Mouse (Mus musculus) kidney, adult 2 months (tissue): ENCODE measurements around the gene Hsd17b6. TPM values are rescaled to one million over a fixed set of nuclear protein-coding genes. Genes with fewer than 3 reads are reported as not detected.

Experiments
- DNase-seq: peaks from one replicate; pipeline ENCODE4 v3.0.0; 2021
- H3K27ac ChIP-seq: fragments of 200-500 bp; 2 replicates; pipeline ENCODE4 v1.5.1; 2012; ENCODE audit warnings: low read depth, low read length, control low read depth, inconsistent platforms; ENCODE audit not compliant: insufficient read depth
- H3K27me3 ChIP-seq: fragments of 200-500 bp; replicated peaks from 2 replicates; pipeline ENCODE4 v1.6.1; 2012; ENCODE audit warnings: mild to moderate bottlenecking, moderate library complexity, low read length, inconsistent platforms; ENCODE audit not compliant: control insufficient read depth, insufficient read depth
- H3K36me3 ChIP-seq: fragments of 200-500 bp; 2 replicates; pipeline ENCODE4 v1.6.1; 2012; ENCODE audit warnings: mild to moderate bottlenecking, moderate library complexity, low read length, inconsistent platforms; ENCODE audit not compliant: control insufficient read depth, insufficient read depth
- H3K4me1 ChIP-seq: fragments of 200-500 bp; 2 replicates; pipeline ENCODE4 v1.6.1; 2011; ENCODE audit warnings: low read length; ENCODE audit not compliant: control insufficient read depth, insufficient read depth
- H3K4me3 ChIP-seq: fragments of 200-500 bp; 2 replicates; pipeline ENCODE4 v1.5.1; 2011; ENCODE audit warnings: mild to moderate bottlenecking, low read depth, low read length, control low read depth; ENCODE audit not compliant: insufficient read depth
- CTCF ChIP-seq: fragments of 200-500 bp; conservative IDR thresholded peaks from 2 replicates; pipeline ENCODE4 v1.5.1; 2011; ENCODE audit warnings: low read depth, mild to moderate bottlenecking, control low read depth, low read length, moderate library complexity, mixed read lengths; ENCODE audit not compliant: insufficient read depth, insufficient read length
- POLR2A ChIP-seq: fragments of 200-500 bp; IDR thresholded peaks from one replicate; pipeline ENCODE4 v1.6.1; 2011; ENCODE audit warnings: low read depth, low read length, control low read depth
- WGBS: fragments of 180-500 bp; shearing (Covaris S2); methylation state at CpG from one replicate; pipeline ENCODE4 v1.1.7; 2018; 5-methylcytosine and 5-hydroxymethylcytosine counted together
- polyA plus RNA-seq: library from polyadenylated mRNA; depleted of rRNA; stranded (reverse); fragments of >200 nt; gene quantifications from 2 replicates; pipeline ENCODE4 v1.2.3, GENCODE M21; 2012

Gene Hsd17b6
- polyA plus RNA-seq, 1 experiment = not detected

DNA sequence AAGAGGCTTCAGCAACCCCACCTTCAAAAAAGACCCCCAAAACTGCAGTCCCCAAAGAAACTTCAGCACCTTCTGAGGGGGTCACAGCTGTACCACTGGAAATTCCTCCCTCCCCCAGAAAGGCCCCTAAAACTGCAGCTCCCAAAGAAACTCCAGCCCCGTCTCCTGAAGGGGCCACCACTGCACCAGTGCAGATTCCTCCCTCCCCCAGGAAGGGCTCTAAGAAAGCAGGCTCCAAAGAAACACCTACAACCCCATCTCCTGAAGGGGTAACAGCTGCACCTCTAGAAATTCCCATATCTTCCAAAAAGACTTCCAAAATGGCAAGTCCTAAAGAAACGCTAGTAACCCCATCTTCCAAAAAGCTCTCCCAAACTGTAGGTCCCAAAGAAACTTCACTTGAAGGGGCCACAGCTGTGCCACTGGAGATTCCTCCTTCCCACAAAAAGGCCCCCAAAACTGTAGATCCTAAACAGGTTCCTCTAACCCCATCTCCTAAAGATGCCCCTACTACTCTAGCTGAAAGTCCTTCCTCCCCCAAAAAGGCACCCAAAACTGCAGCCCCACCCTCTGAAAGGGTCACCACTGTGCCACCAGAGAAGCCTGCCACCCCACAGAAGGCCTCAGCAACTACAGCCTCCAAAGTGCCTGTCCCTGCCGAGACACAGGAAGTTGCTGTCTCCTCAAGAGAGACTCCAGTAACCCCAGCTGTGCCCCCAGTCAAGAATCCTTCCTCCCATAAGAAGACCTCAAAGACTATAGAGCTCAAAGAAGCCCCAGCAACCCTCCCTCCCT, 35.8 kb upstream of the Hsd17b6 start:
- Histone ChIP-seq H3K4me1 (peaks cover 10% of the 10 kb centered on the region; the same call in 1 of the 2 replicates), H3K36me3 (peaks cover 8% of the 10 kb centered on the region), H3K27ac (no peak overlapping the region), H3K4me3 (no peak overlapping the region), H3K27me3 (no peaks in the 10 kb centered on the region)
- TF ChIP-seq POLR2A (no peak), CTCF (no peak)
- no peak for DNase-seq
- 60% methylated on average over 3 of the region's 3 CpGs for WGBS

DNA sequence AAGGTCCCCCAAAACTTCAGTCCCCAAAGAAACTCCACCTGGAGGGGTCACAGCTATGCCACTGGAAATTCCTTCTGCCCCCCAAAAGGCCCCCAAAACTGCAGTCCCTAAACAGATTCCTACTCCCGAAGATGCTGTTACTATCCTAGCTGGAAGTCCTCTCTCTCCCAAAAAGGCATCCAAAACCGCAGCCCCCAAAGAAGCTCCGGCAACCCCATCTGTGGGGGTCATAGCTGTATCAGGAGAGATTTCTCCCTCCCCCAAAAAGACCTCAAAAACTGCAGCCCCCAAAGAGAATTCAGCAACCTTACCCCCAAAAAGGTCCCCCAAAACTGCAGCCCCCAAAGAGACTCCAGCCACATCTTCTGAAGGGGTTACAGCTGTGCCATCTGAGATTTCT, 35.1 kb upstream of the Hsd17b6 start:
- Histone ChIP-seq H3K36me3 (peaks cover 6% of the 10 kb centered on the region), H3K4me1 (peaks cover 13% of the 10 kb centered on the region; the same call in 1 of the 2 replicates), H3K27ac (no peak overlapping the region), H3K27me3 (no peaks in the 10 kb centered on the region), H3K4me3 (no peak overlapping the region)
- WGBS = 76% methylated on average over 3 of the region's 3 CpGs
- no peak for TF ChIP-seq POLR2A
- TF ChIP-seq CTCF = no peak
- DNase-seq = no peak

DNA sequence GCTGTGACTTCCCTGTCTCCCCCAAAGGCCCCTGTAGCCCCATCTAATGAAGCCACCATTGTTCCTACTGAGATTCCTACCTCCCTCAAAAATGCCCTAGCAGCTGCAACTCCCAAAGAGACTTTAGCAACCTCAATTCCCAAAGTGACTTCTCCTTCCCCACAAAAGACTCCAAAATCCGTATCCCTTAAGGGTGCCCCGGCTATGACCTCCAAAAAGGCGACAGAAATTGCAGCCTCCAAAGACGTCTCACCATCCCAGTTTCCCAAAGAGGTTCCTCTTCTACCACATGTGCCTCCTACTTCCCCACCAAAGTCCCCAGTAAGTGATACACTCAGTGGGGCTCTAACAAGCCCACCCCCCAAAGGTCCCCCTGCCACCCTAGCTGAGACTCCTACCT, 34.2 kb upstream of the Hsd17b6 start:
- WGBS = 69% methylated on average over 4 of the region's 4 CpGs
- Histone ChIP-seq H3K4me3 (no peak overlapping the region), H3K27ac (no peak overlapping the region), H3K27me3 (no peaks in the 10 kb centered on the region), H3K4me1 (peaks cover 18% of the 10 kb centered on the region; the same call in 1 of the 2 replicates), H3K36me3 (peaks cover 4% of the 10 kb centered on the region)
- no peak for TF ChIP-seq CTCF
- DNase-seq = no peak

DNA sequence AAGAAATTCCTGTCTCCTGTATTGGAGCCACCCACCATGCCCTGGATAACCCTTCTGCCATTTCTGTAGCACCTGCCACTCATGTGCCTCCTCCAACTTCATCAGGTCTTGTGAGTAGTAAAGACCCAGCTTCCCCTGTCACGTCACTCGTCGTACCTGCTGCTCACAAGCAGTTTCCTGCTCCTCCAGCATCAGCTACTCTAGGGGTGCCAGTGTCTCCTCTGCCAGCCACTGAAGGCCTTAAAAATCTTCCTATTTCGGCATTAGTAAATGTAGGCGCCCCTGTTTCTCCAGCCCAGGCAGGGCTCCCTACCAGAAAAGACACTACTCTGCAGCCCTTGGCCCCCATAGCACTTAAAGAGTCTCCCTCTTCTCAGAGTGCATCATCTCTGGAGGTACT, 32.9 kb upstream of the Hsd17b6 start:
- TF ChIP-seq POLR2A = no peak
- TF ChIP-seq CTCF = no peak
- H3K4me3 ChIP-seq = no peak overlapping the region
- peaks cover 18% of the 10 kb centered on the region; the same call in 1 of the 2 replicates for H3K4me1 ChIP-seq
- H3K27ac ChIP-seq = no peak overlapping the region
- DNase-seq = no peak
- no peaks in the 10 kb centered on the region for H3K27me3 ChIP-seq
- WGBS = 79% methylated on average over 5 of the region's 5 CpGs
- peaks cover 2% of the 10 kb centered on the region for H3K36me3 ChIP-seq

DNA sequence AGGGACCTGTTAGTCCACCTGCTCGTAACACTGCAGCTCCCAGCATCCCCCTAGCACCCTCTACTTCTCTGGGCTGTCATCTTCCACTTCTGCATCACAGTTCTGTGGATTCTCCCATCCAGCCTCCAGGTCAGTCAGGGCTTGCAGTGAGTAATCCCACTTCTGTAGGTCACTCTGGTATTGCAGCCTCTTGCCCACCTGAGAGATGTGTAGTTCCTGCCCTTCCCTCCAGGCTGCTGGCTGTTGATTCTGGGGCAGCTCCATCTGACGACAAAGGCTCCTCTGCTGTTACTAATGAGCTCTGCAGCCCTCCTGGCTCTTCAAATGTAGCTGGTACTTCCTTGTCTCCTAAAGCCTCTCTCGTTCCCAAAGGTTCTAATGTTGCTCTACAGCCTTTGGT, 32.4 kb upstream of the Hsd17b6 start:
- 51% methylated on average over 3 of the region's 3 CpGs for WGBS
- Histone ChIP-seq H3K27ac (no peak overlapping the region), H3K4me3 (no peak overlapping the region), H3K4me1 (peaks cover 19% of the 10 kb centered on the region; the same call in 1 of the 2 replicates), H3K36me3 (peaks cover 2% of the 10 kb centered on the region), H3K27me3 (no peaks in the 10 kb centered on the region)
- DNase-seq = no peak
- TF ChIP-seq POLR2A (no peak), CTCF (no peak)

DNA sequence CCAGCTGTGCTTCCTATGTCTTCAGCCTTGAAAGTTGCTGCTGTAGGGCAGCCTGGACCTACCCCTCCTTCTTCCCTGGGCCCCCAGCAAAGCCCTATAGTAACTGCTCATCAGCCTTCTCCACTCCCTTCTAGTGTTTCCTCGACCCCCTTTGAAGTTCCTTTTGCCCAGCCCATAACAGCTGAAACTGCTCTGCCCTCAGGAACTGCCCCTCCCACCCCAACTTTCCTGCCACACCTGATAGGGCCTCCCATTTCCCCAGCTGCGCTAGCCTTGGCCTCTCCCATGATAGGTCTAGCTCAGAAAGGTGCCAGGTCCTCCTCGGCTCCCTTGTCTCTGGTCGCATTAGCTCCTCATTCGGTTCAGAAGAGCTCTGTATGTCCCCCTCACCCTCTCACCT, 31.8 kb upstream of the Hsd17b6 start:
- Histone ChIP-seq H3K27me3 (no peaks in the 10 kb centered on the region), H3K36me3 (peaks cover 2% of the 10 kb centered on the region), H3K4me1 (peaks cover 23% of the 10 kb centered on the region; the same call in 1 of the 2 replicates), H3K4me3 (no peak overlapping the region), H3K27ac (no peak overlapping the region)
- TF ChIP-seq POLR2A (no peak), CTCF (no peak)
- DNase-seq = no peak
- 21% methylated on average over 5 of the region's 5 CpGs for WGBS

DNA sequence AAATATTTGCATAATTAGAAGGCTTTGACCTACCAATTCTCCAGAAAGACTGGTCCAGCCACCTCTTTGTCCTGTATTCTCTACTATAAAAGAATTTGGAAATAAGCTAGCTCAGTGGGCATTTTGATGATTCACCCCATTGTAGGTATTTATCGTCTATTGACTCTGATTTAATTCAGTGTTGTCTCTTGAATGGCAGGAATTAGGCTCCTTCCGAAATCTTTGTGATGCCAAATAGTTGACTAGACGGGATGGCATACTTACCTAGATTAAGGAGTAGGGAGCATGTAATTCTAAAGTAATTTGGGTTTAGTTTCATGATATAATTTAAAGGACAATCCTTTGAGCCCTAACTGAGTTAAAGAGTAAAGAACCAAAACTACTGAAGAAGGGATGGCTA, 30.5 kb upstream of the Hsd17b6 start:
- DNase-seq = no peak
- Histone ChIP-seq H3K4me3 (no peak overlapping the region), H3K4me1 (peaks cover 23% of the 10 kb centered on the region; the same call in 1 of the 2 replicates), H3K27me3 (no peaks in the 10 kb centered on the region), H3K27ac (no peak overlapping the region), H3K36me3 (no peaks in the 10 kb centered on the region)
- TF ChIP-seq CTCF = no peak
- no peak for TF ChIP-seq POLR2A
- WGBS = 54% methylated on average over 3 of the region's 3 CpGs
